Mouse (Mus musculus): ENCODE results near the gene Tmem266.
A peak's percentile ranks its signal among the peaks of the same experiment; 100 is the strongest.

Tmem266 gene

DNA sequence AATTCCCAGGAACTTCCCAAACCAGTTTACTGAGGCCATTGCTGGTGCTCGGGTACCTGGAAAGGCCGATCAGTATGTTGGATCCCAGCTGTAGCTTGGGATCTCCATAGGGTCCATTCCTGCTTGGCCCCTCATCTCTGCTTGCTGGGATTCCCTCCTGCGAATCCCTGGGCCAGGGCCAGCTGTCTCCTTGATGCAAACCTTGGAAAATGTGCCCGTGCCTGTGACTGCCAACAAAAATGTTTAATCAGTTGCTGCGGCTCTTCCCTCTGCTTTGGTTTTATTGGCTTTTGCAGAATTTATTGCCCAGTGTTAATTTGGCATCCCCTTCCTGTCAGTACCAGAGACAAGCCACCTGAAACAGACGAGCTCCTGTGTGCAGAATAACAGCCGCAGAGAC, 75.6 kb downstream of the Tmem266 start:
- no peak for DNase-seq (ENCODE audit: low spot score in 2 of 2)

DNA sequence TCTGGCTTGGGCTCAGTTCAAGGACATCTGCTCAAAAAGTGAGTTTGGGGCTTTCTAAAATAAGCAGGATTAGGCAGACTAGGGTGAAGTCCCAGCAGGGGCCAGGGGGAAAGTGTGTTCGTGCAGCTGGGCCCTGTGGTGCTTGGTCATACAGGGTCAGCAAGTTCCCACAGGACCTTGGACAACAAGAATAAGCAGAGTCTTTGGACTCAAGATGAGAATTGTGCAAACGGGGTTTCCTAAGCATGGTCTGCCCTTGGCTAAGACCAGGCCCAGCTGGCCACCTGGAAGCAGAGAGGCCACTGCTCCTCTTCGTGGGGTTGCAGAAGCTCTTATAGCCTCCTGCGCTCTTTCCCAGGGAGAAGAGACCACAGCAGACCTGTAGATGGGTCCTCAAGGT, 77.5 kb downstream of the Tmem266 start:
- DNase-seq (ENCODE audit: low spot score in 2 of 2) = no peak

DNA sequence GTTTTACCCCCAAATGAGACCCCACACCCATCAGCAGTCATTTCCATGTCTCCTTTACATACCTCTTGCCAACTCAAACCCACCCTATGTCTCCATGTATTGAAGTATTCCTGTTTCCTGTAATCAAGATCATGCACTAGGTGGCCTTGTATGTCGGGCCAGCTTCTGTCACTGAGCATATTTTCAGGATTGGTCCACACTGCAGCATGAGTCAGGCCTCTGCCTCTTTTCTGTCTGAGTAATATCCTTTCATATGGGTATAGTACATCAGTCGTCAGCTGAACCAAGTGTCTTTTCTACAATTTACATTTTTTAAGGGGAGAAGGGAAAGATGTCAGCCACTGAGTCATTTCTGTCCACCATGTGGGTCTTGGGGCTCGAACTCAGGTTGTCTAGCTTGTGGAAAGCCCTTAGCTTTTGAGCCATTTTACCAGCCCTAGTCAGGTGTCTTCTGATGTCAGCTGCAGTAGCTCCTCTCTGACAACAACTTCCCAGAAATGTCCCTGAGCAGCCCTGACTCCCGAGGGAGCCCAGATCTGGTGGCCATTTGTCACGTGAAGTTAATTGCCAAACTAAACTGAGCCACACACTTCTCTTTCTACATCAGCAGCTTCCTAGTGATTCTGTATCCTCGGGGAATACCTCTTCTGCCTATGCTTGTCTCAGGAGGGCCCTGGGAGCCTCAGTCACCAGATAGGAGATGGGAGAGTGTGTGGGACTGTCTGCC, 78.4 kb downstream of the Tmem266 start:
- DNase-seq (ENCODE audit: low spot score in 2 of 2) = no peak

DNA sequence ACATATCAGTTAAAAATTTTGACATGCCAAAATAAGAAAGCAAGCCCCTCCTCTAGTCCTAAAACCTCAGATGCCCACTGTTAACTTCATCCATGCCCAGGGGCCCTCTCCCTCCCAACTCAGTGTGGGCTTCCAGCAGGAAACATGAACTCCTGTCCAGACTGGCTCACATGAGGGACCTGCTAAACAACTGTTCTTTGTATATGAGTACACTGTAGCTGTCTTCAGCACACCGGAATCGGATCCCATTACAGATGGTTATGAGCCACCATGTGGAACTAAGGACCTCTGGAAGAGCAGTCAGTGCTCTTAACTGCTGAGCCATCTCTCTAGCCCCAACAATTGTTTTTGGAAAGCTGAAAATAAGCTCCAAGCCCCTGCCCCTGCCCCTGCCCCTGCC, 80.1 kb downstream of the Tmem266 start:
- no peak for DNase-seq (ENCODE audit: low spot score in 2 of 2)

DNA sequence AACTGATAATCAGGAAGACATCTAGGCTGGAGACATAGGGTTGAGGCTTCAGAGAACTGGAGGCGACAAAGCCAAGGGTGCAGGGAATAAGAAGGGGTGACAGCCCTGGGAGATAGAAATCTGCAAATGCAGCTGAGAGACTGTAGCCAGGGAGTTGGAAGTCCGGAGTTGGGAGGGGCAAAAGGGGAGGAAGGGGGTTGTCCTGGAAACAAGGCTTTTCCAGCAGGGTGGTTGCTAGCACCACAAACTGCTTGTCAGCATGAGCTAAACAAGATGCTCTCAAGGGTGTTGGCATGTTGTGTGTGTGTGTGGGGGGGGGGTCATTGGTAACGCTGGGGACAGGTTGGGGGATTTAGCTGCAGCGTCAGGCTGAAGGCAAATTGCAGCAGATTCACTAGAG, 82.1 kb downstream of the Tmem266 start:
- no peak for DNase-seq (ENCODE audit: low spot score in 2 of 2)

DNA sequence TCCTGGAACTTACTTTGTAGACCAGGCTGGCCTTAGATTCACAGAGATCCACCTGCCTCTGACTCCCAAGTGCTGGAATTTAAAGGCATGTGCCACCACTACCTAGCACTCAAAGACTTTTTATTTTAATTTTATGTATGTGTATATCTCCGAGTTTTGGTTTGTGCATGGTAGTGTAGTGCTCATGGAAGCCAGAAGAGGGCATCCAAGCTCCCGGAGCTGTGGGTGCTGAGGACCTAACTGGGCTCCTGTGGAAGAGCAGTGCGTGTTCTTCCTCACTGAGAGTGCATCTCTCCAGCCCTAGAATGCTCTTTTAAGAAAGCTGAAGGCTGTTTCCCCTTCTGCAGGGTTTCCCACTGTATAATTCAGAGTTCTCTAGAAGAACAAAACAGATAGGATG, 83.1 kb downstream of the Tmem266 start:
- no peak for DNase-seq (ENCODE audit: low spot score in 2 of 2)

DNA sequence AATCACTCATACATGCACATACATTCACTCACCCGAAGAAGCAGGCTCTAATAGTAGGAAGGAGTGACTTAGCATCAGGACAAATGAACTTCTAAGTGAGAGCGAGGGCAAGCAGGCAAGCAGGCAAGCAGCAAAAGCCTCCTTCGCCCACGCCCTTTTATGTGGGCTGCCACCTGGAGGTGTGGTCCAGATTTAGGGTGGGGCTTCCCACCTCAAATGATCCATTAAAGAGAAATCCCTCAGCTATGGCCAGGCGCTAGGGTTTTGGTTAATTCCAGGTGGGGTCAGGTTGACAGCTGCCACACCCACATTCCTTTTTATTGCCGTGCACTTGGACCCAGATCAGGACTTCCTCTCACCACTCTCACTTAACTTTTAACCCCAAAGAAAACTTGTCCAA, 83.7 kb downstream of the Tmem266 start:
- DNase-seq (ENCODE audit: low spot score in 2 of 2) = no peak

DNA sequence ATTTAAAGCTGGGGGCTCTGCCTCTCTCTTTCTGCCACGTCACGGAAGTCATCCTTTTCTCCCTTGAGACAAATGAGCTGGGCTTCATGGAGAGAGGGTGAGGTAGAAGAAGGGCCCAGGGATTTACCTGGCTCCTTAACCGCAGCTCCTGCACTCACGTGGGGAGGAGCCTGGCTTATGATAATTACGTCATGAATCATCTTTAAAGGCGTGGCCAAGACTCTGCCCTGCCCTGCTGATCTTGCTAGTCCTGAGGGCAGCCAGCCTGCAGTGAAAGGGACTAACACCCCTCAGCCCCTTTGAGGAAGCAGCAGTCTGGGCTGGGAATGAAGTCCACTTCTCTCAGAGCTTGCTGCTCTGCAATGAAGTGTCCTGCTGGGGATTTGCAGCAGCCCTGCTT, 84.4 kb downstream of the Tmem266 start:
- no peak for DNase-seq (ENCODE audit: low spot score in 2 of 2)

DNA sequence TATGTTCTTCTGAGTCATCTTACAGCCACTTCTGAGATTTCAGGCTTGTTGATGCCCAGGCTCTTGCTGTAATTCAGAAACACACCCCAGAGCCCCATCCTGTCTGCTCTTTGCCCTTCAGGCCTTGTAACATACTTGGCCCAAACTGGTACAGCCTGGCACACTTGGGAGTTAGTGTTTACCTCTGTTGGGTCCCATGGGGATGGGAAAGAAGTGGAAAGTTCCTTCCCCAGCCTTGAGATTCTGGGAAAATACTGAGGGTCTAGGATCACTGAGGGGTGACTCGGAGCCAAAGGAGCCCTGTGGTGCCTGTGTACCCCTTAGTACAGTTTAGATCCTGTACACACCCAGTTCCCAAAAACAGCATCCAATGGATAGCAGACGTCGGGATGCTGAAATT, 95.1 kb downstream of the Tmem266 start:
- DNase-seq (ENCODE audit: low spot score in 2 of 2) = no peak

DNA sequence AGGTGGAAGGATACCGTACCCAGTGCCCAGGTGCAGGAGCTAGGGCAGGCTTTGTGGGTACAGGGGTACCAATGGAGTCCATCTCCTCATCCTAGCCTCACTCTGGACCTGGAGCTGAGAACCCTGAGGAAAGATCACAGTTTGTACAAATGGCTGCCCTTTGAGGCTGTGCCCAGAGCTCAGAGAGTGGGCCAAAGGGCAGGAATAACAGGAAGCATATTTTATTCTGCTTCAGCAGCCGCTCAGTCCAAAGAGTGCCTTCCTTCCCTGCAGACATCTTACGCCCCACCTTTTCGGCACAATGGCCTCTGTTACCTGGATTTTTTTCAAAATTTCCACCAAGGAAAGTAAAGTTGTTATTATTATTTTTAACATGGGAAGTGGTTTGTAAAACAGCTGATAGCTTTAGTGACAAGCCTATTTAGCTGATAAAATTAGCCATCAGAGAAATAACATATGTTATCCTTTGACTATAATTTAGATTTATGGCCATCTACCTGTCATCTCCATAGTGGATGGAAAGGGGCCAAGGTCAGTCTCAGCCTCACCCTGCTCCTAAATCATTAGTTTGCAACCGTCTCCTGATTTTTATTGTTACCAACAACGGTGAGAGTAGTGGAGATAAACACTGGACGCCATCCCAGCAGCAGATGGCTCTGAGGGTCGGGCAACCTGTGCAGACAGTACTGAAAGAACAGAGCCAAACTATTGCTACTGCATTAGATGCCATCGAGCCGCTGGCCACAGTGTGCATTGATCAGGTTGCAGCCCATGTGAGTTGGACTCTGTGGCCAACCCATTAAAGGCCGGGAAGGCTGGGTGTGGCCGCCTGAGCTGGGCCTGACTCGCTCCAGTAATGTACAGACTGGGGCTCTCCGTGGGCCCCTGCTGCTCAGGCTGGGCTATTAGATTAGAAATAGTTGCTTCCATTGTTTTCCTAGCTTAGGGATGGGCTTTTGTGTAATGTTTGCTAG, 97.0 kb downstream of the Tmem266 start:
- no peak for DNase-seq (ENCODE audit: low spot score in 2 of 2)

DNA sequence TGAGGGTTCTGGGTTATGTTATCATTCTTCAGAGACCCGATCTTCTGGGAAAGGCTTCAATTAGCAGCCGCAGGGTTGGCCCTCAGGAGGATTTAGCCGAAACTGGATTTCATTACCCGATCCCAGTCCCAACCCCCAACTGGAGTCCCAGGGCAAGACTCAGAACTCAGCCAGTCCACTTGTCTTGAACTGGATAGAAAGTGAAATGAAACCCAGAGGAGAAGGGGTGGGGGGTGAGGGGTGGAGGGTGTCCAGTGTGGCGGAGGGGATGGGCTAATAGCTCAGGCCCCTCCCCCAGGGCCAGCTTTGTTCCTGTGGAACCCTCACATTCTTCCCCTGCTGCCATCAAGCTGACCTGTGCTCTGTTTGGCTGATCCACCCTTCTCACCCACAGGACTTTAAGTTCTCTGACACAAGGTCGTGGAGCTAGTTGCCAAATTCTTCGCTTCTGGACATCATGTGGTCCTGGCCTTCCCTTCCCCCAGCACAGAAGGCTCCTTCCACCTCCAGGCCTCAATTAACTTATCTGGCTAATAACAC, 98.6 kb downstream of the Tmem266 start:
- DNase-seq (ENCODE audit: low spot score in 2 of 2) = no peak

DNA sequence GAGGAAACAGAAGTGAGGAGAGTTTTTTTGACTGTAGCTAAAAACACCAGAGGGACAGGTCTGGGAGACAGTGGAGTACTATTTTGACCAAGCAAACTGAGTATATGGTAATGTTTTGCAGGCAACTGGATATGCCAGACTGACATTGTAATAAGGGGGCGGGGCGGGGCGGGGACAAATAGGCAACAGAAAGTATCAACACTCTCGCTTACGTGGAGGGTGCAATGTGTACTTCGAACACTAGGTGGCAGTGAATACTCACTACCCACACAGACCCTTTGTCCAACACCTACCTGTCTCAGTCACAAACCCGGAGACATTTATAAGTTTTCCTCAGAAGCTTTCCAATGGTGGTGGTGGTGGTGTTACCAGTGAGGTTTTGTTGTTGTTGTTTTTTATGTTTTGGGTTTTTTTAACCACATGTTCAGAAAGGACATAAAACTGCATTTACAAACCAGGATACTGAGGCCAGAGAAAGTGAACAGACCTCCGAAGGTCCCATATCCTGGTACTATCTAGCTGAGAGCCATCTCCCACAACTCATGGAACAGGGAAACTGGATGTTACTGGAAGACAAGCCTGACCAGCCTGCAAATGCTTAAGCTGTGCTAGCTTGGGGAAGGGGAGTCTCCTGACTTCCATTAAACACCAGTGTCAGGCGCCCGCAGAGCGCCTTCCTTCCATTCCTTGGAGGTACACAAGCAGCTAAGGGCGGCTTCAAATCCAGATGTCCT, 102.7 kb downstream of the Tmem266 start:
- peak; percentile 78 to 84 for DNase-seq (ENCODE audit: low spot score in 2 of 2)

DNA sequence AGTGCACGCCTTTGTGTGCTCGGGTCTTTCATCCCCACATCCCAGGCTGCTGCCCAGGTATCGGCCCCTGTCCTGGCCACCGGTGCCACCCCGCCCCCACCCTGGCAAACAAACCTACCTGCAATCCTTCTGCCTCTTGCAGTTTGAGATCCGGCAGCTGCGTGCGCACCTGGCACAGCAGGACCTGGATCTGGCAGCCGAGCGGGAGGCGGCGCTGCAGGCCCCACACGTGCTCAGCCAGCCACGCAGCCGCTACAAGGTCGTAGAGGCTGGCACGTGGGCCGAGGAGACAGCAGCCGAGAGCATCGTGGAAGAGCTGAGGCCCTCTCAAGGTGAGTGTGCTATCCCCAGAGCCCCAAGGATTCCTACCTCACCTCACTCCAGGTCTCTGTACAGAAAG, 103.4 kb downstream of the Tmem266 start:
- DNase-seq (ENCODE audit: low spot score in 2 of 2) = no peak

DNA sequence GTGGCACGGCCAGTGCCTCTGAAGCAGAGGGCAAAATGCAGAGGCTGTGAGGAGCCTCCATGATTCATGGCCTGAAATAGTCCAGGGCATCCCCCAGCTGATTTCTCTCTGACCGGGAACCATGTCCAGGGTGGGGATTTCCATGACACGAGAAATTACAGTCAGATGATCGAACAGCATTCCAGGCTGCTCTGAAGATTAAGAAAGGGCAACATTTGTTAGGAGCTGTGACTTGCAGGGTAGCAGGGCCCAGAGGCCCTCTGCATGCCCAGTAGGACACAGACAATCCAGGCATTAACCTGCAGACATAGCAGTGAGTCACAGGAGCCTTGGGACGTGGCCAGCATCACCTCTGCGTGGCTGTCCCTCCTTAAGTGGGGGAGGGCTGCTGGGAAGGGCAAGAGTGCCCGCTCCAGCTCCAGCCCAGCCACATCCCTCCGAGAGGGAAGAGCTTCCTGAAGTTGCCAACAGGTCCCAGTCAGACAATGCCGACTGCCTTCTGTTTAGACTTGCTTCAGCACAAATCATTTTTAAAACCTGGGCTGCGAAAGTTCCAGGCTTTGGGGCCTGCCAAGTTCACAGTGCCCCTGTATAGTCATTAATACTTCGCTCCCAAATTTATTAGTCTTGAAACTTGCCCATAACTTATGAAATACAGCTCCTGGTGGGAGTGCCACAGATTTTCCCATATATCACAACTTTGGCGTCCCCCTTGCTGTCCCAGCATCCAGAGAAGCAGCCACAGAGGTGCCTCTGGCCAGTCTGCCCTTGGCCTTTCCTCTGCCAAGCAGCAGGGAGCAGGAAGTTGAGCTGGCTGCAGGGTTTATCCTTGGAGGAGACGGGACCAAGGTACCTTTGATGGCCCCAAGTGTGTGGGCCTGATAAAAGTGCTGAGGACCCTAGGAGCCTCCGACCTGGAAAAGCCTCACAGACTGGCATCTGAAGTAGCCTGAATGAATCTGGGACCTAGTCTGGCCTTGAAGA, 105.9 kb downstream of the Tmem266 start:
- DNase-seq (ENCODE audit: low spot score in 2 of 2) = no peak

DNA sequence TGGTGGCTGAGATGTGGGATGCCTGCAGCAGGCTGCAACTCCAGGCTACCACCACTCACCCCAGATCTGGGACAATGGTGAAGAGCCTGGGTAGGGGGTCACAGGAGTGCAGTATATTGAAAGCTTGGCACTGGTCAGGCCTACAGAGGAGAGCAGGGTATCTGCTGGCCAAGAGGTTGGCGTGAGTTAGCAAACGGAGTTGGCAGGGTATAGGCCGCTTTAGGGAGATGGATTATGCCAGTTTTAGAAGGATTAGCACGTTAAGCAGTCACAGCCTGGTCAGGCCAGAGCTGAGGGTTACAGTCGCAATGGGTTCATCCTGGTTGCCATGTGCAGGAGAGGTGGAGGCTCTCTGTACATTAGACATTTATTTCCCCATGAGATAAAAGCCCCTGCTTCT, 107.2 kb downstream of the Tmem266 start:
- DNase-seq (ENCODE audit: low spot score in 2 of 2) = no peak

DNA sequence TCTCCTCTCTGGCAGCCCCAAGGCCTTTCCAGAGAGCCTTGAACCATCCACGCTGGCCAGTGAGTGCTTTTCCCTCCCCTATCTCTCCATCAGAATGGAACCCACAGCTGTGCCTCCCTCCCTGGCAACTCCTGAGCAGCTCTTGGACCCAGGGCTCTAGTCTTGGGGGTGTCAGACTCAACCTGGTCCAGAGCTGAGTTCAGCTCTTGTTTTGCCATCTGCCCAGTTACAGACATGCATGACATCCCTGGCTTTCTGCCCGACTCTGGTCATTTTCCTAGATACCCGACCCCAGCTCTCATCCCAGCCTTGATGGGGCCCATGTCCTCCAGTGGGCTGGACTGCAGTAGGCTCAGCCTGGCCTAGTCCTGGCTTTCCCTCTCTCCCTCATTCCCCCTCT, 111.7 kb downstream of the Tmem266 start:
- DNase-seq (ENCODE audit: low spot score in 2 of 2) = no peak

DNA sequence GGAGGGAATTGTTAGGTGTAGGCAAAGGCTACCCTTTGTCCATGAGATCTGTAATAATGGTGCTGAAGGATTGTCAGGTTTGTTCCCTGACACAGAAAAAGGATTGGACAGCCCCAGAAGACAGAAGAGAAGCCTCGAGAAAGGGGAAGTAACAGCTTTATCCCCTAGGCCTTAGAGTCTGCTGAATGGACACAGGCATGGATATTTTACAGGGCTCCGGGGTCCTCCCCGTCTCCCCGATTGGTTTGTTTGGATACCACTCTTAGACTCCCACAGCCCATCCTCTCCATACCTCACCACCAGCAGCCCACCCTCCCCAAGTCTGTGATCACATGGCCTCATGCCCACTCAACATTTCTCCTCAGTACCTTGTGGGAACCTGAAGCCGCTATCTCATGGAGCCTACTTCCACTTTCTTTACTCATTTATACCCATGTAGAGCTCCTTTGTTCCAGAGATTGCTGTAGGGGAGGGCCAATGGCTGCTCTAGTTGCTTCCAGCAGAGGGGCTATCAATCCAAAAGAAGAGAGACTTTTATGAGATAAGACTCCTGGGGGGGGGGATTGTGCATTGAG, 112.6 kb downstream of the Tmem266 start:
- no peak for DNase-seq (ENCODE audit: low spot score in 2 of 2)

DNA sequence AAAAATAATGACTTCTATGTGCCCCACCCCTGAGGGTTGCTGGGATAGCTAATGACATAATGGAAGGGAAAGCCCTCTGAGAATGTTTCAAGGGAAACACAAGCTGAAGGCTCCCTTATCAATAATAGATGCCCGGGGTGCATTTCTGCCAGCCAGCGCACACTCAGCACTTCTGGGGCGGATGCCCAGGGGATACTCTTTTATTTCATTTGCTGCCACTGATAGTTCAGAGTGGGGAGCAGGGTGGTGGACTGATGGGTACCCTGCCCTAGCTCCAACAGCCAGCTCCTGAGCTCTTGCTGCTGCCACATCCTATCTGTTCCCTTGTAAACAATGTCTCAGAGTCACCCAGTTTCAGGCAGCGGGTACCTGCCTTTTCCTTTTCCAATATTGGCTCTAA, 120.8 kb downstream of the Tmem266 start:
- DNase-seq (ENCODE audit: low spot score in 2 of 2) = no peak

DNA sequence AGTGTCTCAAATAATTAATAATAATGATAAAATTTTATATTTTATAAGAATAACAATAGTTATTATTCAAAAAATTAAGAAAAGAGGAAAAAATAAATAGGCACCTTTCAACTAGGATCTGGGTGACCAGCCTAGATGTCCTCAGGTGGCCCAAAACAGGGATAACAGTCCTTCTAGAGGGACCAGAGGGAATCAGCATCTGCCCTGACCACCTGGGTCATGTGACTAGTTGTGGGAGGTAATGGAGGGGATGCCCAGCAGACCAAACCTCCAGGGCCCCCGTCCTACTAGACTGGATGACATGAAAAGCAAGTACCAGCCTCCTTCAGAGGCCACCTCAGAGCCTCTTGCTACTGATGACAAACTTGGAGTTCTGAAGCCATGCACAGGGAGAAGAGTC, 122.4 kb downstream of the Tmem266 start:
- DNase-seq (ENCODE audit: low spot score in 2 of 2) = no peak

DNA sequence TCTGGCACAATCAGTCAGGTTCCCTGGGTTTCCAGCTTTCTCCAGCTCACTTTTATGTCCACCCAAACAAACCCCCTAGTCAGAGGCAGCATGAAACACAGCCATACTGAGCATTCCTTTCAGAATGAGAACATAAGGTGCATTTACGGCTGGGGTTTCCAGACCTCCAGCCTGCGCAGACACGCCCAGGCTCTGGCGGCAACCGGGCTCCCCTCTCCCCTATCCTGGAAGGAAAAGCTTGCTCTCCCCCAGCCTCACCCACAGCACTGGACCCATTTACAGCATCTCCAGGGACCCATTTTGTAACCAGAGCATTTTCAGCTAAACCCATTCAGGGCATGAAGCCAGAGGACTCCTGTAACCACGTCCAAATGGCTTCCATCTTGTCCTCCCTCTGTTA, 123.3 kb downstream of the Tmem266 start:
- DNase-seq (ENCODE audit: low spot score in 2 of 2) = no peak

DNA sequence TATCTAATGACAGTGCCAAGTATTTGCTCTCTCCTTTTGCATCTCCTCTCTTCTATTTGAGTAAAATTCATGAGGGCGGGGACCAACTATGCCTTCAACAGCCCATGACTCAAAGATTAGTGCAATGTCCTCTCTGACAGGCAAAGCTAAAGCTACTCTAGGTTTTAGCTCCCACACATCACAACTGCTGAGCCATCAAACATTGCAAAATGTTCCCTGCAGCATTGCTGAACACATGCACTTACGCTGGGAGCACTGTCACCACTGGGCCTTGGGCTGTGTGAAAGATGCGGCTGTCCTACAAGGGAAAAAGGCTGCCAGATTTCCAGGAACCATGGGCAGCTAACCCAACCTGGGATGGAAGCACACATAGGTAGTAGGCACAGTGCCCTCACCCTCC, 124.7 kb downstream of the Tmem266 start:
- peak in 1 of 2 experiments; percentile 11 for DNase-seq (ENCODE audit: low spot score in 2 of 2)

All from right cerebral cortex, adult 2 months (tissue).